Mouse (Mus musculus): ENCODE results near the gene Sult2a8. TPM values are rescaled to one million over a fixed set of nuclear protein-coding genes. Genes with fewer than 3 reads are reported as not detected.
"Not testable (repeated sequence)": the region's sequence is repeated elsewhere in the genome, so short reads cannot be mapped to it uniquely, and the experiment has no call there.

The Sult2a8 gene
- polyA plus RNA-seq (2012; ENCODE audit: insufficient read depth, low replicate concordance): not detected in 2 replicates

- no peak within 1 kb of the TSS for H3K4me3 ChIP-seq (replicated peaks)
- no peaks in the 10 kb centered on the region for H3K36me3 ChIP-seq (replicated peaks; ENCODE audit: low read length)
- no peaks in the 10 kb centered on the region for H3K4me1 ChIP-seq
- no peaks in the 10 kb centered on the region for H3K27me3 ChIP-seq (replicated peaks)
- TF ChIP-seq GATA1 (IDR thresholded peaks at IDR 0.05; ENCODE audit: borderline replicate concordance, low read length) (no peak), FLI1 (IDR thresholded peaks at IDR 0.05; ENCODE audit: low read length) (no peak)
- peaks cover 6% of the 10 kb centered on the region; the same call in 1 of the 2 replicates for H3K9me3 ChIP-seq
Observed at GRCm38 (mm10) chr7:14446534-14446933, at the start of gene Sult2a8. Gene Sult2a8, minus strand, starts transcription at chr7:14446769.

- H3K9me3 ChIP-seq: peaks cover 10% of the 10 kb centered on the region
- H3K4me3 ChIP-seq (replicated peaks): no peak within 1 kb of the TSS
- no peaks in the 10 kb centered on the region for H3K36me3 ChIP-seq (replicated peaks; ENCODE audit: low read length)
- H3K4me1 ChIP-seq: no peaks in the 10 kb centered on the region
- TF ChIP-seq FLI1 (IDR thresholded peaks at IDR 0.05; ENCODE audit: low read length) (no peak), GATA1 (IDR thresholded peaks at IDR 0.05; ENCODE audit: borderline replicate concordance, low read length) (no peak)
- H3K27me3 ChIP-seq (replicated peaks): no peaks in the 10 kb centered on the region
Observed at GRCm38 (mm10) chr7:14494130-14494529, 47.6 kb upstream of the Sult2a8 start, which contains the start of gene Sult2a7. Gene Sult2a7, minus strand, starts transcription at chr7:14494230.

DNA sequence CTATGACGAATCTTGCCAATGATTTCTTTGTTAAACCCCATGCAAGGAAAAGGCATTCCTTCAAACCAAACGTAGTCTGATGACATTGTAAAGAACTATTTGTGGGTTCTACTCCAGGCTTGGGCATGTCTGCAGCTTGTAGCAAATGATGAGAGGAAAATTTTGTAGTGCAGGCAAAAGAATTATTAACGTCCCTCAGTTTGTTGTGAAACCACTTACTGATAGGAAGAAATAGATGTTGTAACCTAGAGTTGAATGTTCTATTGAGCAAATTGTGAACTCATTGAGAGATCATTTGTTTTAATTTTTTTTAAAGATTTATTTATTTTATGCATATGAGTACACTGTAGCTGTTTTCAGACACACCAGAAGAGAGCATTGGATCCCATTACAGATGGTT is 46.3 kb upstream of the Sult2a8 start:
- TF ChIP-seq GATA1 (IDR thresholded peaks at IDR 0.05; ENCODE audit: borderline replicate concordance, low read length) (no peak), FLI1 (IDR thresholded peaks at IDR 0.05; ENCODE audit: low read length) (no peak)
- Histone ChIP-seq H3K9me3 (peaks cover 10% of the 10 kb centered on the region), H3K4me1 (no peaks in the 10 kb centered on the region), H3K4me3 (replicated peaks) (no peak overlapping the region), H3K36me3 (replicated peaks; ENCODE audit: low read length) (no peaks in the 10 kb centered on the region), H3K27me3 (replicated peaks) (no peaks in the 10 kb centered on the region)

DNA sequence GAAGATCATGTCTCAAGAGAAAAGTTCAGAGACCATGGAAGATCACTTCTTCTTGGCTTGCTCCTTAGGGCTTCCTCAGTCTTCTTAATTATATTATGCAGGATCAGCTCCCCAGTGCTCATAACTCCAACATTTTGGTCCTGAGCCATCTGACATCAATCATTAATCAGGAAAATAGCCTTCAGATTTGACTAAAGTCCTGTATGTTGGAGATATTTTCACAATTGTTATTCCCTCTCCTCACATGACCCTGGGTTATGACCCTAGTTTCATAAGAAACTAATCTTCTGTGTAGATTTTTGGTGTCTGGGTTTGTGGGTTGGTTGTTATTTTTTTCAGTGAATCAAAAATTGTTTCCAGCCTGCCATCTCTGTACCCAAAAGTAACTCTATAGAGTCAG is 7.0 kb downstream of the Sult2a8 start:
- Histone ChIP-seq H3K4me1 (no peaks in the 10 kb centered on the region), H3K9me3 (peaks cover 13% of the 10 kb centered on the region; the same call in 1 of the 2 replicates), H3K4me3 (replicated peaks) (no peak overlapping the region), H3K27me3 (replicated peaks) (no peaks in the 10 kb centered on the region), H3K36me3 (replicated peaks; ENCODE audit: low read length) (no peaks in the 10 kb centered on the region)
- no peak for TF ChIP-seq GATA1 (IDR thresholded peaks at IDR 0.05; ENCODE audit: borderline replicate concordance, low read length)
- TF ChIP-seq FLI1 (IDR thresholded peaks at IDR 0.05; ENCODE audit: low read length): no peak

GRCm38 (mm10) chr7:14438484-14438883 is 8.1 kb downstream of the Sult2a8 start:
- Histone ChIP-seq H3K36me3 (replicated peaks; ENCODE audit: low read length) (no peaks in the 10 kb centered on the region), H3K4me3 (replicated peaks) (no peak overlapping the region), H3K9me3 (peaks cover 7% of the 10 kb centered on the region; the same call in 1 of the 2 replicates), H3K27me3 (replicated peaks) (no peaks in the 10 kb centered on the region), H3K4me1 (no peaks in the 10 kb centered on the region)
- TF ChIP-seq FLI1 (IDR thresholded peaks at IDR 0.05; ENCODE audit: low read length) (no peak), GATA1 (IDR thresholded peaks at IDR 0.05; ENCODE audit: borderline replicate concordance, low read length) (no peak)

DNA sequence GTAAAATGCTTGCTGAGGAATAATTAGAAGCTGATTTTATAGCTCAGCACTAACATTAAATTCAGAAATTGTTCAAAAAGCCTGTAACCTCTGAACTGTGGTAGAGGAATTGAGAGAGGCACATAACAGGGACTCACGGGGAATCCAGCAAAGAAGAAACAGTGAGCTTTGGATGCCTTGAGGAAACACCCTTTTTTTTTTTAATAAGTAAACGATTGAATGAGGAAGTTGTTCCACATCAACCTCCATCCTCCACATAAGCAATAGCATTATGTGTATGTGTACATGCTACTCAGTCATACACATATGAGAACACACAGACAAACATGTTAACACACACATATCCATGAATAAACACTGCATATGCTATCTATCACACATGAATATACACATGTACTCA is 8.5 kb downstream of the Sult2a8 start:
- H3K27me3 ChIP-seq (replicated peaks): no peaks in the 10 kb centered on the region
- H3K36me3 ChIP-seq (replicated peaks; ENCODE audit: low read length): no peaks in the 10 kb centered on the region
- no peak for TF ChIP-seq FLI1 (IDR thresholded peaks at IDR 0.05; ENCODE audit: low read length)
- no peak for TF ChIP-seq GATA1 (IDR thresholded peaks at IDR 0.05; ENCODE audit: borderline replicate concordance, low read length)
- H3K9me3 ChIP-seq: peaks cover 7% of the 10 kb centered on the region; the same call in 1 of the 2 replicates
- H3K4me3 ChIP-seq (replicated peaks): no peak overlapping the region
- no peaks in the 10 kb centered on the region for H3K4me1 ChIP-seq

DNA sequence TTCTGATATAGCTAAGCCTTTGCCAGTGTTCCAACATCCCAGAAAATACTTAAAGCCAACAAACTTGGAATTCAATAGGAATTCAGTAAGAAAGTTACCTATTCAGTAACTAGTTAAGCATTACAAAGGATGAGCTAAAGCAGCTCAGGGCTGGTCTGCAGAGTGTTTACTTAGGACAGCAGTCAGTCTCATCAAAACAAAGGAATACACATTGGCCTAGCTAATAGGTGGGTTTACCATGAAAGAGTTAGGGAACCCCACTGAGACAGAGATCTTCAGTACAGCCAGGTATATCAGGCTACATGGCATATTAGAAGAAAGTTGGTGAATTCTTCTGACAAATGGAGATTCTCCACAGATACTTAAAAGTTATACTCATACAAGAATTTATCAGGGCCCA is 47.2 kb downstream of the Sult2a8 start:
- H3K27me3 ChIP-seq (replicated peaks); H3K4me1 ChIP-seq; H3K36me3 ChIP-seq (replicated peaks; ENCODE audit: low read length); H3K9me3 ChIP-seq; H3K4me3 ChIP-seq (replicated peaks): not testable (repeated sequence)

DNA sequence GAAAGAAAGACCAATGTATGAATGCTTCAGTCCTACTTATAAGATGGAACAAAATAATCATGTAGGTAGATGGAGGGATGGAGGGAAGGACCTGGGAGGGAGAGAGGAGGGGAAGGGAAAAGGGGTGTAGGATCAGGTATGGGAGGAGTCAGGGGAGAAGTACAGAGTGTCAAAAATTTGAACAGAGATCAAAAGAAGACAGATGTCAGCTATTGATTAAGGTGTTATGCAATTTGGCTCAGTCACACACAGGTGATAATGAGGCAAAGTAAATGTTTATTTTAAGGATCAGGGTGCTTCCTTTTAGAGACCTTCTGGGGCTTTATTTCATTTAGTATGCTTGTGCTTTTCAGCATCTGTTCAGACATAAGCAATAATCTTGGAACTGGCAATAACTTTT is 50.1 kb downstream of the Sult2a8 start:
- H3K27me3 ChIP-seq (replicated peaks): no peaks in the 10 kb centered on the region
- TF ChIP-seq FLI1 (IDR thresholded peaks at IDR 0.05; ENCODE audit: low read length) (no peak), GATA1 (IDR thresholded peaks at IDR 0.05; ENCODE audit: borderline replicate concordance, low read length) (no peak)
- peaks cover 7% of the 10 kb centered on the region; the same call in 1 of the 2 replicates for H3K9me3 ChIP-seq
- no peak overlapping the region for H3K4me3 ChIP-seq (replicated peaks)
- no peaks in the 10 kb centered on the region for H3K4me1 ChIP-seq
- H3K36me3 ChIP-seq (replicated peaks; ENCODE audit: low read length): no peaks in the 10 kb centered on the region

Other genes with a start within 250 kb of the Sult2a8 start
- gene Sult2a6, start 191.9 kb downstream of the Sult2a8 start, polyA plus RNA-seq (2012; ENCODE audit: insufficient read depth, low replicate concordance): not detected in 2 replicates
- not detected in 2 replicates for gene Obox8, start 113.2 kb downstream of the Sult2a8 start, polyA plus RNA-seq (2012; ENCODE audit: insufficient read depth, low replicate concordance)
- gene Sult2a7, start 47.5 kb upstream of the Sult2a8 start, polyA plus RNA-seq (2012; ENCODE audit: insufficient read depth, low replicate concordance): not detected in 2 replicates
- not detected in 2 replicates for gene Vmn1r90, start 116.7 kb upstream of the Sult2a8 start, polyA plus RNA-seq (2012; ENCODE audit: insufficient read depth, low replicate concordance)
- not detected in 2 replicates for gene Obox7, start 212.7 kb upstream of the Sult2a8 start, polyA plus RNA-seq (2012; ENCODE audit: insufficient read depth, low replicate concordance)